Mouse (Mus musculus): ENCODE measurements around the gene Stx17.

The Stx17 gene

GRCm38 (mm10) chr4:48124773-48125469, at the start of gene Stx17:
Gene Stx17, plus strand, starts transcription at chr4:48124915.
- peak; percentile 89 for DNase-seq (ENCODE audit: low spot score)

- peak; percentile 40 for DNase-seq (ENCODE audit: low spot score)
Observed at GRCm38 (mm10) chr4:48076693-48077471, 47.8 kb upstream of the Stx17 start.

GRCm38 (mm10) chr4:48078213-48078612, 46.5 kb upstream of the Stx17 start:
- DNase-seq (ENCODE audit: low spot score): no peak

- DNase-seq (ENCODE audit: low spot score): no peak
Observed at GRCm38 (mm10) chr4:48079285-48080039, 45.3 kb upstream of the Stx17 start.

GRCm38 (mm10) chr4:48083452-48083851, 41.3 kb upstream of the Stx17 start:
- no peak for DNase-seq (ENCODE audit: low spot score)

GRCm38 (mm10) chr4:48086609-48087008, 38.1 kb upstream of the Stx17 start:
- no peak for DNase-seq (ENCODE audit: low spot score)

GRCm38 (mm10) chr4:48087497-48087896, 37.2 kb upstream of the Stx17 start:
- no peak for DNase-seq (ENCODE audit: low spot score)

- no peak for DNase-seq (ENCODE audit: low spot score)
Observed at GRCm38 (mm10) chr4:48093221-48093620, 31.5 kb upstream of the Stx17 start.

GRCm38 (mm10) chr4:48100217-48100616, 24.5 kb upstream of the Stx17 start:
- no peak for DNase-seq (ENCODE audit: low spot score)

- no peak for DNase-seq (ENCODE audit: low spot score)
Observed at GRCm38 (mm10) chr4:48101981-48102380, 22.7 kb upstream of the Stx17 start.

GRCm38 (mm10) chr4:48105387-48105786, 19.3 kb upstream of the Stx17 start:
- DNase-seq (ENCODE audit: low spot score): no peak

- no peak for DNase-seq (ENCODE audit: low spot score)
Observed at GRCm38 (mm10) chr4:48107086-48107485, 17.6 kb upstream of the Stx17 start.

- no peak for DNase-seq (ENCODE audit: low spot score)
Observed at GRCm38 (mm10) chr4:48108591-48108990, 16.1 kb upstream of the Stx17 start.

- DNase-seq (ENCODE audit: low spot score): no peak
Observed at GRCm38 (mm10) chr4:48110331-48110730, 14.4 kb upstream of the Stx17 start.

- peak; percentile 26 for DNase-seq (ENCODE audit: low spot score)
Observed at GRCm38 (mm10) chr4:48116191-48116590, 8.5 kb upstream of the Stx17 start.

- no peak for DNase-seq (ENCODE audit: low spot score)
Observed at GRCm38 (mm10) chr4:48124416-48124772, 321 bp upstream of the Stx17 start.

- DNase-seq (ENCODE audit: low spot score): no peak
Observed at GRCm38 (mm10) chr4:48130314-48130713, 5.6 kb downstream of the Stx17 start.

- DNase-seq (ENCODE audit: low spot score): no peak
Observed at GRCm38 (mm10) chr4:48131606-48132005, 6.9 kb downstream of the Stx17 start.

GRCm38 (mm10) chr4:48132721-48133120, 8.0 kb downstream of the Stx17 start:
- no peak for DNase-seq (ENCODE audit: low spot score)

GRCm38 (mm10) chr4:48149492-48149891, 24.8 kb downstream of the Stx17 start:
- no peak for DNase-seq (ENCODE audit: low spot score)

GRCm38 (mm10) chr4:48153229-48153628, 28.5 kb downstream of the Stx17 start:
- no peak for DNase-seq (ENCODE audit: low spot score)

GRCm38 (mm10) chr4:48155864-48156263, 31.1 kb downstream of the Stx17 start:
- DNase-seq (ENCODE audit: low spot score): peak; percentile 4

GRCm38 (mm10) chr4:48160386-48160785, 35.7 kb downstream of the Stx17 start:
- no peak for DNase-seq (ENCODE audit: low spot score)
